Mouse (Mus musculus): Measurements from ENCODE around the gene Med27.

Gene Med27

GRCm38 (mm10) chr2:29346629-29347271 lies at the start of gene Med27:
Gene Med27 (plus strand): TSS chr2:29346819.
- DNase-seq (ENCODE audit: low spot score) = peak; percentile 97

GRCm38 (mm10) chr2:29309966-29310365 lies 36.7 kb upstream of the Med27 start:
- DNase-seq (ENCODE audit: low spot score) = no peak

- no peak for DNase-seq (ENCODE audit: low spot score)
These were observed 34.6 kb upstream of the Med27 start for GRCm38 (mm10) chr2:29312058-29312457.

GRCm38 (mm10) chr2:29317906-29318470 lies 28.6 kb upstream of the Med27 start:
- no peak for DNase-seq (ENCODE audit: low spot score)

- DNase-seq (ENCODE audit: low spot score) = no peak
These were observed 28.0 kb upstream of the Med27 start for GRCm38 (mm10) chr2:29318596-29318995.

- no peak for DNase-seq (ENCODE audit: low spot score)
These were observed 26.3 kb upstream of the Med27 start for GRCm38 (mm10) chr2:29320229-29320751.

GRCm38 (mm10) chr2:29320780-29321179 lies 25.8 kb upstream of the Med27 start:
- no peak for DNase-seq (ENCODE audit: low spot score)

GRCm38 (mm10) chr2:29324456-29324855 lies 22.2 kb upstream of the Med27 start:
- peak; percentile 8 for DNase-seq (ENCODE audit: low spot score)

GRCm38 (mm10) chr2:29330471-29330870 lies 16.1 kb upstream of the Med27 start:
- DNase-seq (ENCODE audit: low spot score) = no peak

GRCm38 (mm10) chr2:29338396-29338795 lies 8.2 kb upstream of the Med27 start:
- no peak for DNase-seq (ENCODE audit: low spot score)

GRCm38 (mm10) chr2:29358696-29359375 lies 12.2 kb downstream of the Med27 start:
- no peak for DNase-seq (ENCODE audit: low spot score)

- no peak for DNase-seq (ENCODE audit: low spot score)
These were observed 14.3 kb downstream of the Med27 start for GRCm38 (mm10) chr2:29360956-29361355.

GRCm38 (mm10) chr2:29365000-29365695 lies 18.5 kb downstream of the Med27 start:
- no peak for DNase-seq (ENCODE audit: low spot score)

GRCm38 (mm10) chr2:29368730-29369129 lies 22.1 kb downstream of the Med27 start:
- DNase-seq (ENCODE audit: low spot score) = peak; percentile 21

GRCm38 (mm10) chr2:29372176-29372575 lies 25.6 kb downstream of the Med27 start:
- DNase-seq (ENCODE audit: low spot score) = peak; percentile 10

GRCm38 (mm10) chr2:29381683-29382082 lies 35.1 kb downstream of the Med27 start:
- no peak for DNase-seq (ENCODE audit: low spot score)

GRCm38 (mm10) chr2:29382583-29382982 lies 36.0 kb downstream of the Med27 start:
- DNase-seq (ENCODE audit: low spot score) = no peak

GRCm38 (mm10) chr2:29383133-29383532 lies 36.5 kb downstream of the Med27 start:
- DNase-seq (ENCODE audit: low spot score) = no peak

GRCm38 (mm10) chr2:29385405-29385804 lies 38.8 kb downstream of the Med27 start:
- DNase-seq (ENCODE audit: low spot score) = no peak

- no peak for DNase-seq (ENCODE audit: low spot score)
These were observed 40.6 kb downstream of the Med27 start for GRCm38 (mm10) chr2:29387268-29387667.

GRCm38 (mm10) chr2:29388937-29389336 lies 42.3 kb downstream of the Med27 start:
- DNase-seq (ENCODE audit: low spot score) = no peak

- no peak for DNase-seq (ENCODE audit: low spot score)
These were observed 44.5 kb downstream of the Med27 start for GRCm38 (mm10) chr2:29391086-29391485.

GRCm38 (mm10) chr2:29391996-29392395 lies 45.4 kb downstream of the Med27 start:
- no peak for DNase-seq (ENCODE audit: low spot score)
